Comparison of ENCODE assay signal across 8 mouse cellular contexts in the genomic region with DNA sequence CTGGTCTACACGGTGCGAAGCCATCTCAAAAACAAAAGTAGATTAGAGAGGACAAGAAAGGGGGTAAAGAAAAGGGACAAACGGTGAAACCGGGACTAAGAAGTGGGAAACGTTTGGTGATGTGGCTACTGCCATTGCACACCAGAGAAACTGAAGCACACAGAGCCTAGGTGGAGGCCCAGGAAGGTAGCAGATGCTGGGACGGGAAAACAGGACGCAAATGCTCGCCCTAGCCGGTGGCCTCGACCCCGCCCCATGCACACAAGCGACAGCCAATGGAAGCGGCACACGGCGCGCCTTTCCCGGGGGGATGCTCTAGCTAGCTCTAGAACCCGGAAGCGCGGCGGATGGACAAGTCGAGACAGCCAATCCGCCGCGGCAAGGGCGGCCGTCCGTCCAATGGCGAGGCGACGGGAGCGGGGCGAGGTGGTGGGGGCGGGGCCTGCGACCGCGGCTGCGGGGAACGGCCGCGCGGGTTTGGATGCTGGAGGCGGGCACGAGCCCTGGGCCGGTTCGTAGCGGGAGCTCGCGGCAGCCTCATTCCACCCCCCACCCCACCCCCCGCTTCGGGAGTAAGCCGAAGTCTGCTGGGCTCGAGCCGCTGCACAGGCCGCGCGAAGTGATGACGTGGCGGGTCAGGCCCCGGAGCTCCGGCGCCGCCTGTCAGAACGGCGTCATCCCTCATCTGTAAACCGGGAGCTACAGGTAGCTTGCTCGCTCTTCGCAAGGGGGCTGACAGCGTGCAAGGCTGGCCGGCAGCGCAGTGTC. TPM values are rescaled to one million over a fixed set of nuclear protein-coding genes. Genes with fewer than 3 reads are reported as not detected.
DNase-seq lines count a peak whose midpoint lies in the region; ATAC-seq and TF ChIP-seq lines count a peak whose summit lies in the region.

Ficd (plus strand) TSS at position 459 of the 768 bp plus-strand sequence.

- peak within 1 kb of the TSS; percentile 81 for H3K9ac ChIP-seq in embryonic facial prominence, embryonic 14.5 days (ENCODE audit: low read depth, low read length)
- H3K9ac ChIP-seq in heart, adult 2 months (ENCODE audit: low read depth, low read length): peak within 1 kb of the TSS; percentile 82
- peak within 1 kb of the TSS; percentile 76 for H3K9ac ChIP-seq in limb, embryonic 13.5 days
- H3K9ac ChIP-seq in midbrain, embryonic 16.5 days (ENCODE audit: low read depth, low read length): peak within 1 kb of the TSS; percentile 80

- H3K27ac ChIP-seq in embryonic facial prominence, embryonic 14.5 days (replicated peaks; ENCODE audit: low read depth, low read length): peak within 1 kb of the TSS; percentile 96
- peak within 1 kb of the TSS; percentile 92 for H3K27ac ChIP-seq in heart, adult 2 months
- H3K27ac ChIP-seq in limb, embryonic 13.5 days: peak within 1 kb of the TSS; percentile 89
- H3K27ac ChIP-seq in midbrain, embryonic 16.5 days (ENCODE audit: low read length): peak within 1 kb of the TSS; percentile 96

- peak within 1 kb of the TSS; percentile 89 for H3K4me2 ChIP-seq in embryonic facial prominence, embryonic 14.5 days (ENCODE audit: low read depth, low read length)
- H3K4me2 ChIP-seq in limb, embryonic 13.5 days (replicated peaks): peak within 1 kb of the TSS; percentile 85
- H3K4me2 ChIP-seq in midbrain, embryonic 16.5 days (ENCODE audit: low read length): peak within 1 kb of the TSS; percentile 83

- H3K79me2 ChIP-seq in heart, adult 2 months (replicated peaks; ENCODE audit: control insufficient read depth, insufficient read depth, low read length): no peaks in the 10 kb centered on the region

- TF ChIP-seq CTCF in heart, adult 2 months (IDR thresholded peaks at IDR 0.05): no peak

- intact Hi-C loops in heart, adult 2 months (cut with DNase I): loop anchor here (2.0 kb wide), 1 partner anchor 35 kb away; no protein-coding TSS in a partner anchor

- peak; percentile 98 for ATAC-seq in embryonic facial prominence, embryonic 14.5 days (ENCODE audit: low read depth)
- peak; percentile 96 for ATAC-seq in limb, embryonic 13.5 days (ENCODE audit: low FRiP score, low read depth)
- ATAC-seq in midbrain, embryonic 16.5 days: peak; percentile 96

- H3K27me3 ChIP-seq in embryonic facial prominence, embryonic 14.5 days (replicated peaks; ENCODE audit: control insufficient read depth, insufficient read depth, low read length): no peaks in the 10 kb centered on the region
- H3K27me3 ChIP-seq in heart, adult 2 months (ENCODE audit: control insufficient read depth, insufficient read depth, low read length): no peaks in the 10 kb centered on the region
- no peaks in the 10 kb centered on the region for H3K27me3 ChIP-seq in limb, embryonic 13.5 days
- H3K27me3 ChIP-seq in midbrain, embryonic 16.5 days (ENCODE audit: control insufficient read depth, insufficient read depth, low read depth, low read length): no peaks in the 10 kb centered on the region

- 3% methylated on average over 27 of the region's 71 CpGs for WGBS in embryonic facial prominence, embryonic 14.5 days
- under 1% methylated on average over 65 of the region's 71 CpGs for WGBS in heart, adult 2 months
- WGBS in limb, embryonic 13.5 days: 1% methylated on average over 71 of the region's 71 CpGs
- under 1% methylated on average over 67 of the region's 71 CpGs for WGBS in midbrain, embryonic 16.5 days

- H3K9me3 ChIP-seq in embryonic facial prominence, embryonic 14.5 days (ENCODE audit: control insufficient read depth, low read length): no peaks in the 10 kb centered on the region
- no peaks in the 10 kb centered on the region for H3K9me3 ChIP-seq in limb, embryonic 13.5 days
- H3K9me3 ChIP-seq in midbrain, embryonic 16.5 days (replicated peaks; ENCODE audit: control insufficient read depth, low read length, poor library complexity, severe bottlenecking): no peaks in the 10 kb centered on the region

- peaks cover 7% of the 10 kb centered on the region; the same call in 1 of the 2 replicates for H3K4me1 ChIP-seq in embryonic facial prominence, embryonic 14.5 days (ENCODE audit: control insufficient read depth, insufficient read depth, low read length)
- peaks cover 5% of the 10 kb centered on the region; the same call in 1 of the 2 replicates for H3K4me1 ChIP-seq in heart, adult 2 months (ENCODE audit: control insufficient read depth, insufficient read depth, low read length)
- peaks cover 22% of the 10 kb centered on the region for H3K4me1 ChIP-seq in limb, embryonic 13.5 days
- H3K4me1 ChIP-seq in midbrain, embryonic 16.5 days (ENCODE audit: control insufficient read depth, insufficient read depth, low read length): peaks cover 27% of the 10 kb centered on the region

- H3K4me3 ChIP-seq in embryonic facial prominence, embryonic 14.5 days (ENCODE audit: low read depth, low read length): peak within 1 kb of the TSS; percentile 68
- peak within 1 kb of the TSS; percentile 90 for H3K4me3 ChIP-seq in heart, adult 2 months
- peak within 1 kb of the TSS; percentile 59 for H3K4me3 ChIP-seq in limb, embryonic 13.5 days
- peak within 1 kb of the TSS; percentile 65 for H3K4me3 ChIP-seq in midbrain, embryonic 16.5 days (ENCODE audit: low read depth, low read length)

- peak; percentile 82 for TF ChIP-seq POLR2A in heart, adult 2 months (IDR thresholded peaks at IDR 0.05; ENCODE audit: insufficient read depth, low read depth, low read length)

- no peak for TF ChIP-seq EP300 in heart, adult 2 months (IDR thresholded peaks at IDR 0.05; ENCODE audit: insufficient read depth, low read depth, low read length)

- peak; percentile 100 for DNase-seq in 3T3-L1 (ENCODE audit: low read depth, low spot score)
- peak; percentile 81 to 87 for DNase-seq in adrenal gland, postnatal 4 days (ENCODE audit: low spot score in 2 of 2)
- DNase-seq in embryonic facial prominence, embryonic 14.5 days (ENCODE audit: low spot score): peak; percentile 100
- DNase-seq in heart, adult 2 months: peak; percentile 92 to 96
- DNase-seq in kidney, adult 8-10 months: peak; percentile 89 to 92
- peak; percentile 85 to 95 for DNase-seq in spleen, postnatal 10 days (ENCODE audit: low spot score in 2 of 2)

- peaks cover 29% of the 10 kb centered on the region for H3K36me3 ChIP-seq in embryonic facial prominence, embryonic 14.5 days (ENCODE audit: control insufficient read depth, insufficient read depth, low read length)
- H3K36me3 ChIP-seq in heart, adult 2 months (ENCODE audit: control insufficient read depth, insufficient read depth, low read length): no peaks in the 10 kb centered on the region
- peaks cover 33% of the 10 kb centered on the region for H3K36me3 ChIP-seq in limb, embryonic 13.5 days
- peaks cover 19% of the 10 kb centered on the region for H3K36me3 ChIP-seq in midbrain, embryonic 16.5 days (ENCODE audit: control insufficient read depth, insufficient read depth, low read length)

RNA-seq across cellular contexts. Expression of gene Ficd, which starts in this region (rescaled TPM):
- 10 to 100 TPM; 10.7 to 13.6 TPM for total RNA-seq in adrenal gland, postnatal 4 days (2021)
- polyA plus RNA-seq in embryonic facial prominence, embryonic 14.5 days (2014; fragmentation: Nextera tagmentation; extraction: Ambion mirVana): 5.4 and 6.4 TPM in 2 replicates
- 1 to 10 TPM; 8.7 to 9.3 TPM for total RNA-seq in heart, adult 2 months (2021)
- polyA plus RNA-seq in heart, adult 2 months (2012; rRNA removed): 7.2 and 7.7 TPM in 2 replicates
- 5.8 and 6.4 TPM in 2 replicates for polyA plus RNA-seq in limb, embryonic 13.5 days (2015; fragmentation: Nextera tagmentation; extraction: Ambion mirVana)
- polyA plus RNA-seq in midbrain, embryonic 16.5 days (2015; fragmentation: Nextera tagmentation; extraction: Ambion mirVana): 9.4 and 10.9 TPM in 2 replicates

Comparison
In these comparisons a context has a peak if more than half of its experiments do, and no peak if none do; other contexts are left out.
1. Peak in every context shown above with its lines: DNase-seq, ATAC-seq, H3K4me3 ChIP-seq and H3K27ac ChIP-seq.